Mouse (Mus musculus): ENCODE results near the gene Jam3. TPM values are rescaled to one million over a fixed set of nuclear protein-coding genes. Genes with fewer than 3 reads are reported as not detected.

Gene Jam3
- total and polyA plus RNA-seq, 3 experiments, result 0.17 to 2.0 (median 0.72) TPM

GRCm38 (mm10) chr9:27185820-27186219 lies 30.6 kb upstream of the Jam3 start:
- TF ChIP-seq POLR2A (IDR thresholded peaks at IDR 0.05; ENCODE audit: low read depth, low read length), result no peak
- no peak for TF ChIP-seq POLR2AphosphoS2 (IDR thresholded peaks at IDR 0.05; ENCODE audit: low read depth, low read length)
- TF ChIP-seq NRF1 (IDR thresholded peaks at IDR 0.05; ENCODE audit: low read depth, low read length), result no peak
- no peak for TF ChIP-seq RAD21 (IDR thresholded peaks at IDR 0.05; ENCODE audit: low read depth, low read length)
- no peak for TF ChIP-seq NELFE (IDR thresholded peaks at IDR 0.05; ENCODE audit: low read depth, low read length)
- TF ChIP-seq RCOR1 (conservative IDR thresholded peaks at IDR 0.05; ENCODE audit: low read depth, low read length), result no peak
- no peak overlapping the region for H3K27ac ChIP-seq (ENCODE audit: insufficient read depth, low read depth)
- H3K4me1 ChIP-seq (ENCODE audit: control insufficient read depth in 1 of 2, insufficient read depth in 2 of 2), result peaks cover 0 to 16% of the 10 kb centered on the region in 2 experiments; a peak in 2 of 4 replicates
- DNase-seq (ENCODE audit: extremely low read depth), result no peak
- H3K79me2 ChIP-seq (replicated peaks; ENCODE audit: control insufficient read depth, extremely low read depth, insufficient read depth, poor library complexity, severe bottlenecking), result no peaks in the 10 kb centered on the region
- no peaks in the 10 kb centered on the region for H3K36me3 ChIP-seq (replicated peaks in 1 of 2; ENCODE audit: control insufficient read depth in 1 of 2, insufficient read depth in 1 of 2, low read length in 1 of 2)
- in situ Hi-C loops (cut with MboI; ENCODE audit: low pct_ligation_motif_present, low pct_unique_long_range_greater_than_20kb, low sequenced_read_pairs), result no loop called here
- H3K4me3 ChIP-seq (replicated peaks in 1 of 3; ENCODE audit: low read depth in 2 of 3, low read length in 2 of 3, poor library complexity in 1 of 3), result no peak overlapping the region
- no peak overlapping the region for H3K9ac ChIP-seq (ENCODE audit: insufficient read depth, low read depth)
- H3K9me3 ChIP-seq (replicated peaks; ENCODE audit: low read length), result no peaks in the 10 kb centered on the region
- dilution Hi-C loops (cut with MboI; ENCODE audit: extremely low pct_ligation_motif_present, extremely low pct_unique_long_range_greater_than_20kb, low sequenced_read_pairs), result no loop called here
- H3K4me2 ChIP-seq (ENCODE audit: insufficient read depth, low read depth, poor library complexity, severe bottlenecking), result no peak overlapping the region
- H3K27me3 ChIP-seq (replicated peaks), result no peaks in the 10 kb centered on the region

DNA sequence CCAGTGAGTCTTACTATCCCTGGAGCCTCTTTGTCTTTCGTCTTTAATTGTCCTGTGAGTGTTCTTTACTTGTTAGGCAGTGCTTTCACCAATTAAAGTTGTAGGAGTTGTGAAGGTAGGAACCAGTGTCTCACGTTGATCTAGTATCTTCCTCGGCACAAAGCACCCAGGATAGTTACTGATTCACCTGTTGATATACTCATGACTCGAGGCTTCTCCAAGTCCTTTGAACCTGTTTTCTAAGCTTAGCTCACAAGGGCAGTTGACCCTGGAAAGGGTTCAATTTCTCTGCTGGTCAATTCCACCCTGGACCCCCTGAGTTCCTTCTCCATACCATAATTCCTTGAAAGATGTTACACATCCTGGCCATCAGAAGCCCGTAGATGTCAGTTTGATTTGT lies 26.9 kb upstream of the Jam3 start:
- DNase-seq (ENCODE audit: extremely low read depth), result no peak
- H3K4me1 ChIP-seq (ENCODE audit: control insufficient read depth in 1 of 2, insufficient read depth in 2 of 2), result peaks cover 0 to 4% of the 10 kb centered on the region in 2 experiments; a peak in 1 of 4 replicates
- no peak overlapping the region for H3K4me3 ChIP-seq (replicated peaks in 1 of 3; ENCODE audit: low read depth in 2 of 3, low read length in 2 of 3, poor library complexity in 1 of 3)
- H3K79me2 ChIP-seq (replicated peaks; ENCODE audit: control insufficient read depth, extremely low read depth, insufficient read depth, poor library complexity, severe bottlenecking), result no peaks in the 10 kb centered on the region
- TF ChIP-seq MAZ (IDR thresholded peaks at IDR 0.05; ENCODE audit: low read depth, low read length) (no peak), CHD1 (IDR thresholded peaks at IDR 0.05; ENCODE audit: low read depth, low read length) (no peak), MEF2A (IDR thresholded peaks at IDR 0.05; ENCODE audit: borderline replicate concordance, low read depth, low read length) (no peak), ZC3H11A (IDR thresholded peaks at IDR 0.05; ENCODE audit: low read depth, low read length) (no peak), ZKSCAN1 (IDR thresholded peaks at IDR 0.05; ENCODE audit: borderline replicate concordance, low read depth, low read length) (no peak), JUND (conservative IDR thresholded peaks at IDR 0.05; ENCODE audit: low read depth, low read length) (no peak), EP300 (IDR thresholded peaks at IDR 0.05; ENCODE audit: low read length) (no peak), MYC (IDR thresholded peaks at IDR 0.05; ENCODE audit: low read depth, low read length) (no peak), USF2 (conservative IDR thresholded peaks at IDR 0.05; ENCODE audit: low read depth, low read length) (no peak), TCF12 (IDR thresholded peaks at IDR 0.05; ENCODE audit: low read depth, low read length) (no peak), ETS1 (conservative IDR thresholded peaks at IDR 0.05; ENCODE audit: low read depth, low read length) (no peak), SIN3A (IDR thresholded peaks at IDR 0.05; ENCODE audit: low read length) (no peak), UBTF (IDR thresholded peaks at IDR 0.05; ENCODE audit: low read depth, low read length) (no peak), JUN (IDR thresholded peaks at IDR 0.05; ENCODE audit: insufficient read depth, low read depth, low read length) (no peak), RCOR1 (conservative IDR thresholded peaks at IDR 0.05; ENCODE audit: low read depth, low read length) (no peak), CTCF (conservative IDR thresholded peaks at IDR 0.05 in 1 of 2, IDR thresholded peaks at IDR 0.05 in 1 of 2; ENCODE audit: low read depth in 2 of 2, low read length in 2 of 2) (no peak), GABPA (IDR thresholded peaks at IDR 0.05; ENCODE audit: insufficient replicate concordance, low read depth, low read length) (no peak), NRF1 (IDR thresholded peaks at IDR 0.05; ENCODE audit: low read depth, low read length) (no peak), USF1 (IDR thresholded peaks at IDR 0.05; ENCODE audit: low read depth, low read length) (no peak)
- H3K27me3 ChIP-seq (replicated peaks), result no peaks in the 10 kb centered on the region
- H3K9me3 ChIP-seq (replicated peaks; ENCODE audit: low read length), result peaks cover 3% of the 10 kb centered on the region
- H3K9ac ChIP-seq (ENCODE audit: insufficient read depth, low read depth), result no peak overlapping the region
- dilution Hi-C loops (cut with MboI; ENCODE audit: extremely low pct_ligation_motif_present, extremely low pct_unique_long_range_greater_than_20kb, low sequenced_read_pairs), result no loop called here
- no peak overlapping the region for H3K4me2 ChIP-seq (ENCODE audit: insufficient read depth, low read depth, poor library complexity, severe bottlenecking)
- no peaks in the 10 kb centered on the region for H3K36me3 ChIP-seq (replicated peaks in 1 of 2; ENCODE audit: control insufficient read depth in 1 of 2, insufficient read depth in 1 of 2, low read length in 1 of 2)
- in situ Hi-C loops (cut with MboI; ENCODE audit: low pct_ligation_motif_present, low pct_unique_long_range_greater_than_20kb, low sequenced_read_pairs), result no loop called here
- H3K27ac ChIP-seq (ENCODE audit: insufficient read depth, low read depth), result no peak overlapping the region

Data from CH12.LX (cell line).